Comparison of ENCODE assay signal across 9 mouse cellular contexts in genomic region chr3:101354490-101354889, GRCm38 (mm10). TPM values are rescaled to one million over a fixed set of nuclear protein-coding genes. Genes with fewer than 3 reads are reported as not detected.
A peak's percentile ranks its signal among the peaks of the same experiment; 100 is the strongest.
DNase-seq lines count a peak whose midpoint lies in the region; ATAC-seq and TF ChIP-seq lines count a peak whose summit lies in the region.
"Had no signal": no experiment of that assay in that cellular context is flagged by ENCODE, and none has a peak within 500 bp of the region (broad histone marks: within the 10 kb centered on the region; RNA-seq: fewer than 3 reads in every experiment).

No protein-coding gene starts in this region.

- H3K4me2 ChIP-seq in forebrain, postnatal 0 days (ENCODE audit: low read depth), result no peak overlapping the region
- no peak overlapping the region for H3K4me2 ChIP-seq in forebrain, embryonic 12.5 days
- H3K4me2 ChIP-seq: lung, embryonic 14.5 days had no signal

- H3K27ac ChIP-seq in forebrain, postnatal 0 days (ENCODE audit: low read depth, low read length), result no peak overlapping the region
- no peak overlapping the region for H3K27ac ChIP-seq in forebrain, embryonic 12.5 days

- no peak for TF ChIP-seq CTCF in forebrain, postnatal 0 days (IDR thresholded peaks at IDR 0.05; ENCODE audit: low read depth)

- H3K9me3 ChIP-seq in forebrain, postnatal 0 days (ENCODE audit: low read length), result no peaks in the 10 kb centered on the region
- no peaks in the 10 kb centered on the region for H3K9me3 ChIP-seq in forebrain, embryonic 12.5 days

- intact Hi-C loops in gastrocnemius, postnatal 14 days (cut with DNase I; ENCODE audit: low total_unique reads), result no loop called here

- H3K4me1 ChIP-seq in forebrain, postnatal 0 days (ENCODE audit: insufficient read depth), result peaks cover 16% of the 10 kb centered on the region
- peaks cover 13% of the 10 kb centered on the region for H3K4me1 ChIP-seq in forebrain, embryonic 12.5 days

- no peaks in the 10 kb centered on the region for H3K36me3 ChIP-seq in forebrain, postnatal 0 days (ENCODE audit: insufficient read depth)
- no peaks in the 10 kb centered on the region for H3K36me3 ChIP-seq in forebrain, embryonic 12.5 days (replicated peaks)

- H3K9ac ChIP-seq in forebrain, postnatal 0 days, result no peak overlapping the region
- H3K9ac ChIP-seq in forebrain, embryonic 12.5 days, result no peak overlapping the region
- H3K9ac ChIP-seq: lung, embryonic 14.5 days had no signal

- no peak overlapping the region for H3K4me3 ChIP-seq in forebrain, postnatal 0 days (ENCODE audit: low read depth, low read length)
- no peak overlapping the region for H3K4me3 ChIP-seq in forebrain, embryonic 12.5 days (replicated peaks)

- H3K27me3 ChIP-seq in forebrain, postnatal 0 days (ENCODE audit: insufficient read depth, low read length), result no peaks in the 10 kb centered on the region
- H3K27me3 ChIP-seq in forebrain, embryonic 12.5 days, result no peaks in the 10 kb centered on the region

- DNase-seq in forebrain, postnatal 0 days, result no peak
- DNase-seq in c-Kit-positive CD71-positive TER-119-negative erythroid progenitor cells, embryonic 14.5 days (ENCODE audit: low read depth), result peak; percentile 71
- peak; percentile 69 for DNase-seq in gastrocnemius, postnatal 14 days
- peak; percentile 82 for DNase-seq in liver
- no peak for DNase-seq in urinary bladder, adult 18-20 months (ENCODE audit: low spot score in 2 of 2)
- DNase-seq in frontal cortex, postnatal 14 days (ENCODE audit: low spot score in 2 of 2), result no peak
- DNase-seq in frontal cortex, adult 2 months (ENCODE audit: extremely low spot score in 1 of 2, low spot score in 1 of 2), result no peak
- DNase-seq: lung, embryonic 14.5 days had no signal

- peak; percentile 14; the same call in 1 of the 2 replicates for ATAC-seq in forebrain, postnatal 0 days
- ATAC-seq in forebrain, embryonic 12.5 days (ENCODE audit: low FRiP score), result no peak

RNA-seq across cellular contexts. Expression of gene Igsf3, which starts 22.4 kb away (rescaled TPM):
- total RNA-seq in forebrain, postnatal 0 days (2014; rRNA removed), result 54.8 and 74.0 TPM in 2 replicates
- 59.9 and 77.0 TPM in 2 replicates for polyA plus RNA-seq in forebrain, postnatal 0 days (2015; fragmentation: Nextera tagmentation; extraction: Ambion mirVana)
- polyA plus RNA-seq in forebrain, embryonic 12.5 days (2016; fragmentation: Nextera tagmentation; extraction: Ambion mirVana), result 27.8 and 29.0 TPM in 2 replicates
- total RNA-seq in gastrocnemius, postnatal 14 days (2021), result 10 to 100 TPM in 1 of 2 experiments, 1 to 10 TPM in 1; 6.6 to 10.6 TPM
- polyA plus RNA-seq in frontal cortex, adult 2 months (2012; rRNA removed), result 13.4 TPM in 2 replicates

Comparison
In these comparisons a context has a peak if more than half of its experiments do, and no peak if none do; other contexts are left out.
1. DNase-seq: peak in c-Kit-positive CD71-positive TER-119-negative erythroid progenitor cells, embryonic 14.5 days (single experiment), gastrocnemius, postnatal 14 days (single experiment) and liver (single experiment); none in forebrain, postnatal 0 days (single experiment), urinary bladder, adult 18-20 months (0 of 2), frontal cortex, postnatal 14 days (0 of 2) and frontal cortex, adult 2 months (0 of 2).